Mouse (Mus musculus) CH12.LX (cell line): Measurements from ENCODE around the gene Il33. TPM values are rescaled to one million over a fixed set of nuclear protein-coding genes. Genes with fewer than 3 reads are reported as not detected.

ENCODE experiments used
- DNase-seq: peaks from one replicate; pipeline ENCODE4 v3.0.0-alpha.2; 2013; ENCODE audit errors: extremely low read depth
- H3K27ac ChIP-seq: 2 replicates; pipeline ENCODE4 v1.5.1; 2012; ENCODE audit warnings: low read depth, mild to moderate bottlenecking, control low read depth, moderate library complexity; ENCODE audit not compliant: insufficient read depth
- H3K27me3 ChIP-seq: replicated peaks from 2 replicates; pipeline ENCODE3; 2012; ENCODE audit warnings: inconsistent platforms
- H3K36me3 ChIP-seq, 2 experiments: replicated peaks in 1 of 2; 2 replicates each; pipeline versions ENCODE3 to v1.6.1; 2012; ENCODE audit warnings: inconsistent platforms in 1 of 2, low read length in 1 of 2, mild to moderate bottlenecking in 1 of 2, mixed read lengths in 1 of 2, moderate library complexity in 1 of 2; ENCODE audit not compliant: control insufficient read depth in 1 of 2, insufficient read depth in 1 of 2
- H3K4me1 ChIP-seq, 2 experiments: 2 replicates each; pipeline ENCODE4 v1.6.1; 2012; ENCODE audit warnings: inconsistent platforms in 1 of 2, moderate library complexity in 1 of 2; ENCODE audit not compliant: insufficient read depth in 2 of 2, control insufficient read depth in 1 of 2
- H3K4me2 ChIP-seq: 2 replicates; pipeline ENCODE4 v1.6.1; 2012; ENCODE audit warnings: low read depth, mild to moderate bottlenecking, control low read depth; ENCODE audit not compliant: poor library complexity, insufficient read depth, severe bottlenecking
- H3K4me3 ChIP-seq, 3 experiments: fragments of 150-350 bp in 1 of 3; sonication (generic) in 1 of 3; replicated peaks in 1 of 3; 2 replicates each; pipeline versions ENCODE3 to v1.5.1; 2011 to 2012; ENCODE audit warnings: low read depth in 2 of 3, low read length in 2 of 3, mild to moderate bottlenecking in 2 of 3, moderate library complexity in 2 of 3, control low read depth in 1 of 3, improper control_type of control experiment in 1 of 3, inconsistent platforms in 1 of 3, mixed read lengths in 1 of 3; ENCODE audit not compliant: poor library complexity in 1 of 3
- H3K79me2 ChIP-seq: replicated peaks from 2 replicates; pipeline ENCODE4 v1.6.1; 2012; ENCODE audit warnings: mild to moderate bottlenecking, moderate library complexity; ENCODE audit not compliant: control insufficient read depth, poor library complexity, insufficient read depth, severe bottlenecking; ENCODE audit errors: extremely low read depth
- H3K9ac ChIP-seq: 2 replicates; pipeline ENCODE4 v1.6.1; 2012; ENCODE audit warnings: low read depth, mild to moderate bottlenecking, control low read depth, moderate library complexity; ENCODE audit not compliant: insufficient read depth
- H3K9me3 ChIP-seq: replicated peaks from 2 replicates; pipeline ENCODE3; 2012; ENCODE audit warnings: low read length, inconsistent platforms, mixed read lengths
- BHLHE40 ChIP-seq: IDR thresholded peaks from 2 replicates; pipeline ENCODE4 v1.6.1; 2011; ENCODE audit warnings: mild to moderate bottlenecking, low read depth, low read length, improper control_type of control experiment
- CHD1 ChIP-seq: IDR thresholded peaks from 2 replicates; pipeline ENCODE4 v1.6.1; 2012; ENCODE audit warnings: low read depth, low read length, improper control_type of control experiment, inconsistent platforms
- CHD2 ChIP-seq: IDR thresholded peaks from 2 replicates; pipeline ENCODE4 v1.6.1; 2011; ENCODE audit warnings: low read length, improper control_type of control experiment
- CTCF ChIP-seq, 2 experiments: IDR thresholded peaks in 1 of 2; conservative IDR thresholded peaks in 1 of 2; 2 replicates each; pipeline ENCODE4 v1.5.1; 2011 to 2012; ENCODE audit warnings: low read depth in 2 of 2, low read length in 2 of 2, improper control_type of control experiment in 1 of 2, inconsistent platforms in 1 of 2, mild to moderate bottlenecking in 1 of 2, moderate library complexity in 1 of 2
- HCFC1 ChIP-seq: IDR thresholded peaks from 2 replicates; pipeline ENCODE4 v1.6.1; 2012; ENCODE audit warnings: low read depth, mild to moderate bottlenecking, inconsistent platforms, low read length, improper control_type of control experiment
- MAFK ChIP-seq: IDR thresholded peaks from 2 replicates; pipeline ENCODE4 v1.6.1; 2011; ENCODE audit warnings: low read length, improper control_type of control experiment; ENCODE audit not compliant: insufficient replicate concordance
- MAX ChIP-seq: IDR thresholded peaks from 2 replicates; pipeline ENCODE4 v1.6.1; 2011; ENCODE audit warnings: low read length, improper control_type of control experiment
- MAZ ChIP-seq: IDR thresholded peaks from 2 replicates; pipeline ENCODE4 v1.6.1; 2012; ENCODE audit warnings: low read depth, mild to moderate bottlenecking, inconsistent platforms, low read length, improper control_type of control experiment, moderate library complexity
- NRF1 ChIP-seq: IDR thresholded peaks from 2 replicates; pipeline ENCODE4 v1.6.1; 2014; ENCODE audit warnings: low read depth, mild to moderate bottlenecking, inconsistent platforms, low read length, improper control_type of control experiment, moderate library complexity
- POLR2AphosphoS2 ChIP-seq: IDR thresholded peaks from 2 replicates; pipeline ENCODE4 v1.6.1; 2011; ENCODE audit warnings: low read depth, low read length, improper control_type of control experiment
- SIN3A ChIP-seq: IDR thresholded peaks from 2 replicates; pipeline ENCODE4 v1.6.1; 2012; ENCODE audit warnings: low read length, improper control_type of control experiment, inconsistent platforms
- TCF12 ChIP-seq: IDR thresholded peaks from 2 replicates; pipeline ENCODE4 v1.6.1; 2014; ENCODE audit warnings: low read depth, mild to moderate bottlenecking, inconsistent platforms, low read length, improper control_type of control experiment
- UBTF ChIP-seq: IDR thresholded peaks from 2 replicates; pipeline ENCODE4 v1.6.1; 2012; ENCODE audit warnings: low read depth, mild to moderate bottlenecking, inconsistent platforms, low read length, improper control_type of control experiment, moderate library complexity
- ZMIZ1 ChIP-seq: IDR thresholded peaks from 2 replicates; pipeline ENCODE4 v1.6.1; 2012; ENCODE audit warnings: low read depth, mild to moderate bottlenecking, inconsistent platforms, low read length, improper control_type of control experiment
- ZNF384 ChIP-seq: IDR thresholded peaks from 2 replicates; pipeline ENCODE4 v1.6.1; 2012; ENCODE audit warnings: low read depth, low read length, improper control_type of control experiment, inconsistent platforms
- dilution Hi-C: fragments of 300-500 bp; cut with MboI; formaldehyde crosslinking; loops from 2 replicates; pipeline ENCODE4 v1.14.3; 2020; ENCODE audit warnings: low sequenced_read_pairs; ENCODE audit not compliant: extremely low pct_unique_long_range_greater_than_20kb, extremely low pct_ligation_motif_present
- in situ Hi-C: fragments of 300-500 bp; cut with MboI; formaldehyde crosslinking; loops from 3 replicates; pipeline ENCODE4 v1.14.3; 2019; ENCODE audit warnings: low sequenced_read_pairs, low pct_ligation_motif_present, low pct_unique_long_range_greater_than_20kb, mixed read lengths
- polyA plus RNA-seq: library from polyadenylated mRNA; unstranded; fragments of >175 nt; gene quantifications from 2 replicates; pipeline ENCODE4 v1.2.1, GENCODE M21; 2012; ENCODE audit warnings: low read depth; ENCODE audit not compliant: insufficient read length
- total RNA-seq, 2 experiments: library from RNA; depleted of rRNA; stranded (reverse); fragments of 300-350 nt in 1 of 2; fragments of >200 nt in 1 of 2; gene quantifications; 2 replicates each; pipeline ENCODE4 v1.2.3; 2012 to 2014

Il33 gene
- total and polyA plus RNA-seq, 3 experiments = 0.08 to 0.32 (median 0.24) TPM

DNA sequence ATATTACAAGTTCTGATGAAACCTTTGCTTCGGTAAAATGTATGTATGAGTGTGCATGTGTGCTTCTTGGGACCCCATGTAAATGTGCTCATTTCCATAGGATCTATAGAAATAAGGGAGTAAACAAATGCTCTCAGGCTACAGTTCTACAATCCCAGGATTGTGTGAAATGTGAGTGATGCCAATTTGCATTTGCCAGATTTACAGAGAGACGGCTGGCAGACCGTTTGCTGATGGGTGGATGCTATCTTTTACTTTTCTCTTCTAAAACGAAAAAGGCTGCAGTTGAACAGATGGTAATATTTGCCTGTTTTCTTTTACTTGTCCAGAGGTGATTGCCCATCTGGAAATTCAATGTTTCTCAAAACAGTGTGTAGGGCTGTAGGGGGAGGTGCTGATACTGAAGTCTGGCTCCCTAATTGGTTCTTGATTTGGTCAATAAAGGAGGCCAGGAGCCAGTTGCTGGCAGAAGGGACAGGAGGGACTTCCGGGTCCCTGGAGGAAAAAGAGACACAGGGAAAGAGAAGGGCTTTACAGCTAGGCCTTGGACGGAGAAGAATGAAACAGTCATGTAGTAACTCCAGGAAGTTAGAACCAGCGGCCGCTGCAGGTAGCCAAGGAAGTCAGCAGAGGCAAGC is 54.7 kb downstream of the Il33 start:
- dilution Hi-C loops = no loop called here
- Histone ChIP-seq H3K4me2 (no peak overlapping the region), H3K9me3 (peaks cover 4% of the 10 kb centered on the region), H3K4me3 (no peak overlapping the region), H3K36me3 (no peaks in the 10 kb centered on the region), H3K27ac (no peak overlapping the region), H3K27me3 (no peaks in the 10 kb centered on the region), H3K4me1 (peaks cover 8 to 15% of the 10 kb centered on the region in 2 experiments; a peak in 3 of 4 replicates), H3K9ac (no peak overlapping the region), H3K79me2 (no peaks in the 10 kb centered on the region)
- DNase-seq = no peak
- in situ Hi-C loops = no loop called here
- TF ChIP-seq ZNF384 (no peak), NRF1 (no peak), ZMIZ1 (no peak), TCF12 (no peak), CHD1 (no peak), BHLHE40 (no peak), POLR2AphosphoS2 (no peak), HCFC1 (no peak), MAZ (no peak), CHD2 (no peak), SIN3A (no peak), UBTF (no peak), MAX (no peak), CTCF (conservative IDR thresholded peaks at IDR 0.05 in 1 of 2, IDR thresholded peaks at IDR 0.05 in 1 of 2; ENCODE audit: low read depth in 2 of 2, low read length in 2 of 2) (no peak)

GRCm38 (mm10) chr19:29984208-29985005 is 59.5 kb downstream of the Il33 start:
- DNase-seq = no peak
- H3K4me1 ChIP-seq = peaks cover 8 to 10% of the 10 kb centered on the region in 2 experiments; a peak in 3 of 4 replicates
- no peak overlapping the region for H3K4me3 ChIP-seq
- in situ Hi-C loops = no loop called here
- no peak overlapping the region for H3K27ac ChIP-seq
- no peak overlapping the region; the same call in 1 of the 2 replicates for H3K4me2 ChIP-seq
- dilution Hi-C loops = no loop called here
- no peaks in the 10 kb centered on the region for H3K36me3 ChIP-seq
- no peak for TF ChIP-seq MAFK
- no peak overlapping the region for H3K9ac ChIP-seq
- no peaks in the 10 kb centered on the region for H3K27me3 ChIP-seq
- H3K9me3 ChIP-seq = peaks cover 4% of the 10 kb centered on the region
- H3K79me2 ChIP-seq = no peaks in the 10 kb centered on the region
